Mouse (Mus musculus): Measurements from ENCODE around the gene Hipk2.

The Hipk2 gene

GRCm38 (mm10) chr6:38866761-38867160 is 9.2 kb downstream of the Hipk2 start:
- DNase-seq (ENCODE audit: low spot score): no peak

GRCm38 (mm10) chr6:38866357-38866756 is 9.6 kb downstream of the Hipk2 start:
- no peak for DNase-seq (ENCODE audit: low spot score)

- no peak for DNase-seq (ENCODE audit: low spot score)
These were observed 10.2 kb downstream of the Hipk2 start for GRCm38 (mm10) chr6:38865805-38866204.

- no peak for DNase-seq (ENCODE audit: low spot score)
These were observed 12.4 kb downstream of the Hipk2 start for GRCm38 (mm10) chr6:38863595-38863994.

GRCm38 (mm10) chr6:38860301-38860700 is 15.7 kb downstream of the Hipk2 start:
- no peak for DNase-seq (ENCODE audit: low spot score)

GRCm38 (mm10) chr6:38859819-38860218 is 16.1 kb downstream of the Hipk2 start:
- no peak for DNase-seq (ENCODE audit: low spot score)

- no peak for DNase-seq (ENCODE audit: low spot score)
These were observed 22.4 kb downstream of the Hipk2 start for GRCm38 (mm10) chr6:38853561-38853992.

- DNase-seq (ENCODE audit: low spot score): no peak
These were observed 24.2 kb downstream of the Hipk2 start for GRCm38 (mm10) chr6:38851740-38852139.

- DNase-seq (ENCODE audit: low spot score): no peak
These were observed 25.2 kb downstream of the Hipk2 start for GRCm38 (mm10) chr6:38850715-38851259.

GRCm38 (mm10) chr6:38847958-38848910 is 27.7 kb downstream of the Hipk2 start:
- DNase-seq (ENCODE audit: low spot score): no peak

GRCm38 (mm10) chr6:38847447-38847846 is 28.5 kb downstream of the Hipk2 start:
- no peak for DNase-seq (ENCODE audit: low spot score)

GRCm38 (mm10) chr6:38846330-38847195 is 29.4 kb downstream of the Hipk2 start:
- DNase-seq (ENCODE audit: low spot score): no peak

GRCm38 (mm10) chr6:38845876-38846275 is 30.1 kb downstream of the Hipk2 start:
- DNase-seq (ENCODE audit: low spot score): no peak

GRCm38 (mm10) chr6:38845117-38845516 is 30.8 kb downstream of the Hipk2 start:
- DNase-seq (ENCODE audit: low spot score): no peak

- no peak for DNase-seq (ENCODE audit: low spot score)
These were observed 34.4 kb downstream of the Hipk2 start for GRCm38 (mm10) chr6:38841551-38841950.

GRCm38 (mm10) chr6:38840780-38841179 is 35.2 kb downstream of the Hipk2 start:
- DNase-seq (ENCODE audit: low spot score): no peak

GRCm38 (mm10) chr6:38840380-38840779 is 35.6 kb downstream of the Hipk2 start:
- DNase-seq (ENCODE audit: low spot score): no peak

GRCm38 (mm10) chr6:38839891-38840290 is 36.1 kb downstream of the Hipk2 start:
- no peak for DNase-seq (ENCODE audit: low spot score)

- no peak for DNase-seq (ENCODE audit: low spot score)
These were observed 37.9 kb downstream of the Hipk2 start for GRCm38 (mm10) chr6:38838061-38838460.

- no peak for DNase-seq (ENCODE audit: low spot score)
These were observed 40.7 kb downstream of the Hipk2 start for GRCm38 (mm10) chr6:38835217-38835616.

GRCm38 (mm10) chr6:38834727-38835126 is 41.2 kb downstream of the Hipk2 start:
- no peak for DNase-seq (ENCODE audit: low spot score)

GRCm38 (mm10) chr6:38833721-38834120 is 42.2 kb downstream of the Hipk2 start:
- DNase-seq (ENCODE audit: low spot score): no peak

Data from ovary, adult 18-20 months (tissue).